Mouse (Mus musculus) midbrain, embryonic 11.5 days (tissue): ENCODE measurements around the gene Rrp9. TPM values are rescaled to one million over a fixed set of nuclear protein-coding genes. Genes with fewer than 3 reads are reported as not detected.

Source experiments
- ATAC-seq: fragments of 200-750 bp; cut with Nextera tagmentation; 2 replicates; pipeline ENCODE4 v1.8.0; 2017; ENCODE audit warnings: moderate TSS enrichment, moderate library complexity; ENCODE audit not compliant: low FRiP score
- DNase-seq: peaks from one replicate; pipeline ENCODE4 v3.0.0; 2015; ENCODE audit warnings: low spot score; ENCODE audit errors: missing footprints
- H3K27ac ChIP-seq: fragments of 300-500 bp; sonication (generic); 2 replicates; pipeline ENCODE4 v1.5.1; 2014; ENCODE audit warnings: low read depth, low read length
- H3K27me3 ChIP-seq: fragments of 300-500 bp; sonication (generic); 2 replicates; pipeline ENCODE4 v1.6.1; 2014; ENCODE audit warnings: mild to moderate bottlenecking, low read length, moderate library complexity, mixed read lengths; ENCODE audit not compliant: control insufficient read depth, insufficient read depth
- H3K36me3 ChIP-seq: fragments of 300-500 bp; sonication (generic); 2 replicates; pipeline ENCODE4 v1.6.1; 2014; ENCODE audit warnings: mild to moderate bottlenecking, low read length, moderate library complexity, mixed read lengths; ENCODE audit not compliant: control insufficient read depth, insufficient read depth
- H3K4me1 ChIP-seq: fragments of 300-500 bp; sonication (generic); 2 replicates; pipeline ENCODE4 v1.6.1; 2014; ENCODE audit warnings: low read length; ENCODE audit not compliant: control insufficient read depth, insufficient read depth
- H3K4me2 ChIP-seq: fragments of 300-500 bp; sonication (generic); 2 replicates; pipeline ENCODE4 v1.6.1; 2014; ENCODE audit warnings: mild to moderate bottlenecking, moderate library complexity
- H3K4me3 ChIP-seq: fragments of 300-500 bp; sonication (generic); 2 replicates; pipeline ENCODE4 v1.5.1; 2014; ENCODE audit warnings: low read depth, low read length
- H3K9ac ChIP-seq: fragments of 300-500 bp; sonication (generic); 2 replicates; pipeline ENCODE4 v1.6.1; 2014; ENCODE audit warnings: low read length
- H3K9me3 ChIP-seq: fragments of 300-500 bp; sonication (generic); 2 replicates; pipeline ENCODE4 v1.6.1; 2016; ENCODE audit warnings: low read length; ENCODE audit not compliant: control insufficient read depth
- WGBS: fragments of 180-500 bp; shearing (Covaris S2); extraction: QIAGEN DNeasy Blood & Tissue Kit; methylation state at CpG from one replicate; pipeline ENCODE4 v1.1.7; 2014; 5-methylcytosine and 5-hydroxymethylcytosine counted together
- polyA plus RNA-seq: library from polyadenylated mRNA; unstranded; fragments of >200 nt; fragmentation: Nextera tagmentation; extraction: Ambion mirVana; gene quantifications from 2 replicates; pipeline ENCODE4 v1.2.1, GENCODE M21; 2014

Rrp9 gene
- polyA plus RNA-seq, 1 experiment from 2014 or later = 44.4 TPM

DNA sequence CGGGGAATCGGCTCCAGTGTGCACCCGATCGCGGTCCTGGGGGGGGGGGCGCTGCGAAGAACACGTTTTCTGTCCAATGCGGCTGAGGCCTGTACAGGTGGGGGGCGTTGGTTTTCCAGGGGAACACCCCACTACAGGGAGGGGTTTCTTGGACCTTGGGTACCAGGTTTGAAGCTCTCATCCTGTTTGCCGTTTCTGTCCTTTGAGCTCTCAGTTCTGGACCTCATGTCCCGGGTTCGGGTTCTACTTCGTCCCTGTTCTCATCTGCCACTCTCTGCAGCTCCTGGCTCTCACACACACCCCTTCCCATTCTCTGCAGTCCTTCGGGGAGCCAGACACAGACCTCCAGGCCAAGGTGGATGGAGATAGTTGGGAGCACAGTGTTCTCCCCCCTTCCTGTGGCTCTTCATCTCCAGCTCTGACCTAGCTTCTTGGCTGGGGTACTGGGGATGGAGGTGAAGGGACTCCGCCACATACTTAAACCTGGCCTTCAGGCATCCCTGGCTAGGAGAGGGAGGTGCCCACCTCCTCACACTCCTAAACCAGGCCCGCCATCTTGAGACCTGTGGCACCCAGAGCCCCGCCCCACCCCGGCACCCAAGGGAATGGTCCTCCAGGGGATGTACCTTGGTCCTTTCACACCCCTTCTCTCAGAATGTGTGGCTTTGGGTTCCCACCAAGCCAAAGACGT lies 21.5 kb upstream of the Rrp9 start:
- ATAC-seq = no peak

DNA sequence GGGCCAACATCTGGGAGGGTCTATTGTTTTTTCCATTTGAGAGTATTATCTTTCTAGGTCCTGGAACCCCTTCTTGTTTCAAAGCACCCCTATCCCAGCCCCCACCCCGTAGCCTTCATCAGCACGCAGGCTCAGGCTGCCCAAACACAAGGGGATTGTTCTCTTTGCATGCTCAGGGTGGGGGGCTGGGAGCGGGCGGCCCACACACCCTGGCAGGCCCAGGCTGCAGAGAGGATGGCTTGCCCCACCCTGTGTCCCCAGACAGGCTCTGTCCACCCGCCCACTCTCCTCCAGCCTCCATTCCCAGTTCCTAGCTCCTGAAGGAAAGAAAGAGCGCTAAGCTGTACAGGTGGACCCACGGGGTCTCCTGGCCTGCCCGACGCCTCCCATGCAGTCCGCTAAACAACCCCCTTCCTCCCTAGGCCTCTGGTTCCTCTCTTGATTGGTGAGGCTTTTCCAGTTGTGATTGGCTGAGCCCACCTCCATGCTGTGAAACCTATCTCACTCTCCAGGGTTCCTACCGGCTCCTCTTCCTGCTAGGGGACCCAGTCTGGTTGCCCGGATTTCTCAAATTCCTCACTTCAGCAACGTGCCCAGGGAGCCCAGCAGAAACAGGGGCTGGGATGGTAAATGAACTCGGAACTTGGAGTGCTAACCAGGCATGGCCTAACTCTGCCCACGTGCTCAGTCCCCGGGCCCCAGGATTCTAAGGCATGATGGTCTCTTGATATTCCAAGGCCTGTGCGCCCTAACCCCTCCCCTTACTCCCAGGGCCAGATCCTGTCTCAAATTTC lies 20.7 kb upstream of the Rrp9 start:
- H3K4me3 ChIP-seq = peak overlapping the region; percentile 88
- no peaks in the 10 kb centered on the region for H3K27me3 ChIP-seq
- peaks cover 2% of the 10 kb centered on the region for H3K36me3 ChIP-seq
- peak; percentile 22 for ATAC-seq
- H3K4me2 ChIP-seq = peak overlapping the region; percentile 78
- H3K9ac ChIP-seq = peak overlapping the region; percentile 97
- peak; percentile 97 for DNase-seq
- under 1% methylated on average over 17 of the region's 17 CpGs for WGBS
- peak overlapping the region; percentile 97 for H3K27ac ChIP-seq
- no peaks in the 10 kb centered on the region for H3K9me3 ChIP-seq
- H3K4me1 ChIP-seq = peaks cover 71% of the 10 kb centered on the region

More for the DNA sequence above, 21.5 kb upstream of the Rrp9 start:
- peak overlapping the region; percentile 97 for H3K27ac ChIP-seq
- no peaks in the 10 kb centered on the region for H3K27me3 ChIP-seq
- peak; percentile 95 for DNase-seq
- H3K9me3 ChIP-seq = no peaks in the 10 kb centered on the region
- peaks cover 65% of the 10 kb centered on the region for H3K4me1 ChIP-seq
- under 1% methylated on average over 19 of the region's 20 CpGs for WGBS
- peak overlapping the region; percentile 78 for H3K4me2 ChIP-seq
- H3K36me3 ChIP-seq = no peaks in the 10 kb centered on the region; the same call in 1 of the 2 replicates
- peak overlapping the region; percentile 97 for H3K9ac ChIP-seq
- peak overlapping the region; percentile 88 for H3K4me3 ChIP-seq

DNA sequence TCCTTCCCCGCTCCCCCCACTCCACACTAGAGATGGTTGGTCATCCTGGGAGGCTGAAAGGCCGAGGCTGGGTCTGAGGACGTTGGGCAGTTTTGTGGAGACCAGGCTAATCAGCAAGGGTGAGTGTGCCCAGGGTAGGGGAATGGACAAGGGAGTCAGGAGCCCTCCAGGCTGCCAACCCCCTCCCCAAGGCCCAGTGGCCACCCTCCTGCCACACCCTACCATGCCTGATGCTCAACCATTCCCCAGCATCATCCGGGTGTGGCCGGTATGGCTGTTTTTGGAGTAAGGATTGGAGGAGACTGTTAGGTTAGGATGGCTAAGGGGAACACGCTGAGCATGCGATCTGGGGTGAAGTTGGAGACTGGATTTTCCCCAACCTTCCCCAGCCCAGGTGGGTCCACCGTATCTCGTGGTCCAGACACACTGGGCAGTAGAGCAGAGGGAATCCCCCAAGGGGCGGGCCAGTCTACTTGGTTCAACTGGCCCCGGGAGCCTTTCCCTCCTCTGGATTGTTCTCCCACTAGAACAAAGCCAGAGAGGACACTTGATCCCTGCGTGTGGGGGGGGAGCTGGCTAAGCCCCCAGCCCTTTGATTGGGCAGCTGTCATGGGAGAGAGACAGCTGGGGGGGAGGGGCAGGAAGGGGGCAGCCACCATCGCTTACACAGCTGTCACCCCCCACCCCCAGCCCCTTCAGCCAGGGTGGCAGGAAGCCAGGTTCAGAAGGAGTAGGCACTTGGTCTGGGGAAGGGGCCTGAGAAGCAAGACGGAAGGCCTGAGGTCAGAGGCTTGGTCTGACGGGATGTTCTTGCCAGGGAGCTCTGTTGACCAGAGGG lies 19.2 kb upstream of the Rrp9 start:
- ATAC-seq (peak; percentile 26), DNase-seq (no peak)
- Histone ChIP-seq H3K4me3 (peak overlapping the region; percentile 88), H3K9ac (peak overlapping the region; percentile 97), H3K4me1 (peaks cover 66% of the 10 kb centered on the region), H3K27ac (peak overlapping the region; percentile 97), H3K36me3 (peaks cover 8% of the 10 kb centered on the region), H3K27me3 (no peaks in the 10 kb centered on the region), H3K9me3 (no peaks in the 10 kb centered on the region), H3K4me2 (peak overlapping the region; percentile 78)
- 25% methylated on average over 15 of the region's 15 CpGs for WGBS

DNA sequence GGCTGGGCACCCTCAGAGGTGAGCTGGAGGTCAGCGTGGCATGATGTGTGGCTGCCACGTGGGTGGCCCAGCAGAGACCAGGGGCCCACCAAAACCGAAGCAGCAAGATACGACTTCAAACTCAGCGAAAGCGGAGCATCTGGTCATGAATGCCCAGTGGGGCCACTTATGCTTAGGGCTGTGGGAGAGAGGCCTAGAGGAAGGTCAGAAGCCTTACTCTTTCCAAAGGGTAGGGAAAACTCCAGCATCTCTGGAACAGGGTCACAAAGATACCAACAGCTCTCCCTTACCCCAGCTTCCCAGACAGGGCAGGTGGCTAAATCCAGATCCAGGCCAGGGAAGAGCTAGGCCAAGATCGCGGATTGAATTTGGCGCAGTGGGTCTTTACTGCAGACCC lies 18.6 kb upstream of the Rrp9 start:
- DNase-seq (peak; percentile 95), ATAC-seq (no peak)
- 40% methylated on average over 9 of the region's 9 CpGs for WGBS

DNA sequence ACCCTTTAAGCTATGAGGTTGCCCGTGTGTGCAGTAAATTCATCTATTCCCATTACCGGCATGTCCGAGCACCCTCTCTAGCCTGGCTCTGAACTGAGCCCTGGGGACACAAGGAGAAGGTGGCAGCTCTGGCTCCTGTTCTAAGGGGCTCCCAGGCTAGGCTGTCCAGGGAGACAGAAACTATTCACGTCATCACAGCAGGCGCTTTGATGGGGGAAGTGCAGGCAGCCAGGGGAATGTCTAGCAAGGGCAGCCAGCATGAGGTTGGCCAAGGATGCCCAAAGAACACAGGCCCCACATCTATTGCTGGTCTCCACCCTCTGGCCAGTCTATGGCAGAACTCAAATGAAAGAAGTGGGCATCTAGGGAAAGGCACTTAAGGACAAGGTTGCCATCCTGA lies 17.8 kb upstream of the Rrp9 start:
- Histone ChIP-seq H3K27me3 (no peaks in the 10 kb centered on the region; the same call in 1 of the 2 replicates), H3K4me3 (no peak overlapping the region), H3K4me2 (peak overlapping the region; percentile 78), H3K4me1 (peaks cover 55% of the 10 kb centered on the region), H3K9ac (peak overlapping the region; percentile 49), H3K36me3 (peaks cover 17% of the 10 kb centered on the region), H3K27ac (peak overlapping the region; percentile 97; the same call in 1 of the 2 replicates), H3K9me3 (no peaks in the 10 kb centered on the region)
- WGBS = 63% methylated on average over 5 of the region's 5 CpGs
- DNase-seq = no peak
- no peak for ATAC-seq

More for the DNA sequence above, 18.6 kb upstream of the Rrp9 start:
- Histone ChIP-seq H3K9me3 (no peaks in the 10 kb centered on the region), H3K9ac (peak overlapping the region; percentile 97), H3K4me3 (peak overlapping the region; percentile 88), H3K27ac (peak overlapping the region; percentile 97), H3K36me3 (peaks cover 13% of the 10 kb centered on the region), H3K4me1 (peaks cover 63% of the 10 kb centered on the region), H3K4me2 (peak overlapping the region; percentile 78), H3K27me3 (no peaks in the 10 kb centered on the region)

DNA sequence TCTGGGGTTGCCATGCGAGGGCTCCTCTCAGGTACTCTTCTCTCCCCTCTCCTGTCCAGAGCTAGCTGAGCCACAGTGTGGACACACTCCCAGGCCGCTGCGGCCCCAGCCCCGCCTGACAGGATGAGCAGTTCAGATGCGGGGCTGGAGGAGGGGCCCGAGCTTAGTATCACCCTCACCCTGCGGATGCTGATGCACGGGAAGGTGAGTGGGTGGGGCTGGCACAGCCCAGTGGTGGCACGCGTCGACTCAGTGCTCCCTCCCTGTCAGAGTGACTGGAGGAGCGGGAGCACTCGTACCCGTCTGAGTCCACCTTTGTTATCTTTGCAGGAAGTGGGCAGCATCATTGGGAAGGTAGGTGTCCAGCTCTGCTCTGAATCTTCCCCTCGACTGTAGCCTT lies 15.8 kb upstream of the Rrp9 start:
- Histone ChIP-seq H3K36me3 (peaks cover 23% of the 10 kb centered on the region), H3K4me1 (peaks cover 54% of the 10 kb centered on the region), H3K4me3 (no peak overlapping the region), H3K27ac (no peak overlapping the region), H3K27me3 (peaks cover 6% of the 10 kb centered on the region; the same call in 1 of the 2 replicates), H3K4me2 (no peak overlapping the region), H3K9me3 (no peaks in the 10 kb centered on the region), H3K9ac (no peak overlapping the region)
- WGBS = 85% methylated on average over 15 of the region's 15 CpGs
- DNase-seq = no peak
- ATAC-seq = no peak

DNA sequence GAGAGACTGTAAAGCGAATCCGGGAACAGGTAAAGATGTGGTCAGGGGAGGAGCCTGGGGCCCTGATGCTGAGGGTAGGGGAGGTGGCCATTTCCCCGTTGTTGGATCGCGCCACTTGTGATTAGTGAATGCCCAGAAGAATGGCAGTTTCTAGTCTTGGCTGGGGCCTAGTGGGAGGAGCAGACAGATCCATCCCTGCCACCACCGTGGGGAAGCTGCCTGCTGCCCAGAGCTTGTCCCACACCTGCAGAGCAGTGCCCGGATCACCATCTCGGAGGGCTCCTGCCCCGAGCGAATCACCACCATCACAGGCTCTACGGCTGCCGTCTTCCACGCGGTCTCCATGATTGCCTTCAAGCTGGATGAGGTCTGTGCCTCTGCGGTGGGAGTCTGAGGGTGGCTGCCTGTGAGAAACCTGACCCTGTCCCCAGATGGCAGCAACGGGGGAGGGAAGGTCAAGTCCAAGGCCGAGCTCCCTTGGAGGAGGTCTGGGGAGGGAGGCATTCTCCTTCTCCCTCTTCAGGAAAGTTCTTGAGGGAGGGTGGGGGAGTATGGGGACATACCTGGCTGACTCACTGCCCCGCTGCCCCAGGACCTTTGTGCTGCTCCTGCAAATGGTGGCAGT lies 15.2 kb upstream of the Rrp9 start:
- no peak overlapping the region for H3K9ac ChIP-seq
- no peaks in the 10 kb centered on the region for H3K9me3 ChIP-seq
- 80% methylated on average over 18 of the region's 18 CpGs for WGBS
- H3K36me3 ChIP-seq = peaks cover 23% of the 10 kb centered on the region
- peaks cover 53% of the 10 kb centered on the region for H3K4me1 ChIP-seq
- peaks cover 7% of the 10 kb centered on the region; the same call in 1 of the 2 replicates for H3K27me3 ChIP-seq
- ATAC-seq (no peak), DNase-seq (peak; percentile 79)
- H3K27ac ChIP-seq = no peak overlapping the region
- H3K4me3 ChIP-seq = no peak overlapping the region
- no peak overlapping the region for H3K4me2 ChIP-seq

DNA sequence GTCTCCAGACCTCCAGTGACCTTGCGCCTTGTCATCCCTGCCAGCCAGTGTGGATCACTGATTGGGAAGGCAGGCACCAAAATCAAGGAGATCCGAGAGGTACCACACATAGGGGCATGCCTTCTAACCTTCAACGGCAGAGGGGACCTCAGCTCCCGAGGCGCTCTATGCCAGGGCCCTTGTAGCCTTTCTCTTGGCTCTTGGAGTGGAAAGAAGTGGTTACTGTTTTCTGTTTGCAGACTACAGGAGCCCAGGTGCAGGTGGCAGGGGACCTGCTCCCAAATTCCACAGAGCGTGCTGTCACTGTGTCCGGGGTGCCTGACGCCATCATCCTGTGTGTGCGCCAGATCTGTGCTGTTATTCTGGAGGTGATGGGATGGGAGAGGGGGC lies 14.7 kb upstream of the Rrp9 start:
- Histone ChIP-seq H3K4me3 (no peak overlapping the region), H3K4me1 (peaks cover 48% of the 10 kb centered on the region), H3K9me3 (no peaks in the 10 kb centered on the region), H3K36me3 (peaks cover 23% of the 10 kb centered on the region), H3K9ac (no peak overlapping the region), H3K27me3 (peaks cover 7% of the 10 kb centered on the region), H3K4me2 (no peak overlapping the region), H3K27ac (no peak overlapping the region)
- 96% methylated on average over 9 of the region's 9 CpGs for WGBS
- no peak for ATAC-seq
- DNase-seq = peak; percentile 44
